Mouse (Mus musculus): ENCODE data around the gene OR5BS1P. TPM values are rescaled to one million over a fixed set of nuclear protein-coding genes. Genes with fewer than 3 reads are reported as not detected.

The OR5BS1P gene
- polyA plus RNA-seq, 1 experiment from 2014 or later: not detected

DNA sequence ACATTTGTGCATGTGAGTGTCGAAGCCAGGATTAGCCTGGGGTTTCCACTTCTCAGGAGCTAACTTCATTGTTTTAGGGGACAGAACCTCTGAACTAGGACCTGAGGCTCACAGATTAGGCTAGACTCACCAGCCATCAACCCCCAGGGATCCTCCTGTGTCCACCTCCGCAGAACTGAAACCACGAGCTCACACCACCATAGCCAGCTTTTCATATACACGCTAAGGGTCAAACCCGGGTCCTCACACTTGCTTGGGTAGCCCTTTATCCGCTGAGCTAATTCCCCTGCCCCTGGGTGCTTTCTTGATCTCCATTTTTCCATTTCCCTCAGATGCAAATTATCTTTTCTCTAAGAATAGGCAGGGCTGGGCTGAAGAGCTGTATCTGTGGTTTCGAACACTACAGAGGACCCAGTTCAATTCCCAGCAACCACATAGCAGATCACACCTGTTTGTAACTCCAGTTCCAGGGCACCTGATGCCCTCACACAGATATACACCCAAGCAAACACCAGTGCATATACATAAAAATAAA, 9.9 kb downstream of the OR5BS1P start:
- H3K4me2 ChIP-seq (replicated peaks): no peak overlapping the region

GRCm38 (mm10) chr15:98482701-98483100, 13.0 kb downstream of the OR5BS1P start, which contains the start of gene Lalba:
Gene Lalba (minus strand): TSS chr15:98482721.
- H3K27ac ChIP-seq (replicated peaks): no peak within 1 kb of the TSS
- H3K4me2 ChIP-seq (replicated peaks): no peak within 1 kb of the TSS
- ATAC-seq (ENCODE audit: low FRiP score, low read depth): no peak
- no peaks in the 10 kb centered on the region for H3K9me3 ChIP-seq
- no peaks in the 10 kb centered on the region for H3K4me1 ChIP-seq
- no peaks in the 10 kb centered on the region for H3K27me3 ChIP-seq
- no peak within 1 kb of the TSS for H3K9ac ChIP-seq (replicated peaks)
- no peaks in the 10 kb centered on the region for H3K36me3 ChIP-seq
- no peak within 1 kb of the TSS for H3K4me3 ChIP-seq
- 60% methylated on average over 3 of the region's 3 CpGs for WGBS

More for the DNA sequence above, 9.9 kb downstream of the OR5BS1P start:
- Histone ChIP-seq H3K4me3 (no peak overlapping the region), H3K9ac (replicated peaks) (no peak overlapping the region), H3K36me3 (no peaks in the 10 kb centered on the region), H3K27ac (replicated peaks) (no peak overlapping the region), H3K4me1 (no peaks in the 10 kb centered on the region), H3K9me3 (no peaks in the 10 kb centered on the region), H3K27me3 (no peaks in the 10 kb centered on the region)
- ATAC-seq (ENCODE audit: low FRiP score, low read depth): no peak
- 67% methylated on average over 7 of the region's 7 CpGs for WGBS

DNA sequence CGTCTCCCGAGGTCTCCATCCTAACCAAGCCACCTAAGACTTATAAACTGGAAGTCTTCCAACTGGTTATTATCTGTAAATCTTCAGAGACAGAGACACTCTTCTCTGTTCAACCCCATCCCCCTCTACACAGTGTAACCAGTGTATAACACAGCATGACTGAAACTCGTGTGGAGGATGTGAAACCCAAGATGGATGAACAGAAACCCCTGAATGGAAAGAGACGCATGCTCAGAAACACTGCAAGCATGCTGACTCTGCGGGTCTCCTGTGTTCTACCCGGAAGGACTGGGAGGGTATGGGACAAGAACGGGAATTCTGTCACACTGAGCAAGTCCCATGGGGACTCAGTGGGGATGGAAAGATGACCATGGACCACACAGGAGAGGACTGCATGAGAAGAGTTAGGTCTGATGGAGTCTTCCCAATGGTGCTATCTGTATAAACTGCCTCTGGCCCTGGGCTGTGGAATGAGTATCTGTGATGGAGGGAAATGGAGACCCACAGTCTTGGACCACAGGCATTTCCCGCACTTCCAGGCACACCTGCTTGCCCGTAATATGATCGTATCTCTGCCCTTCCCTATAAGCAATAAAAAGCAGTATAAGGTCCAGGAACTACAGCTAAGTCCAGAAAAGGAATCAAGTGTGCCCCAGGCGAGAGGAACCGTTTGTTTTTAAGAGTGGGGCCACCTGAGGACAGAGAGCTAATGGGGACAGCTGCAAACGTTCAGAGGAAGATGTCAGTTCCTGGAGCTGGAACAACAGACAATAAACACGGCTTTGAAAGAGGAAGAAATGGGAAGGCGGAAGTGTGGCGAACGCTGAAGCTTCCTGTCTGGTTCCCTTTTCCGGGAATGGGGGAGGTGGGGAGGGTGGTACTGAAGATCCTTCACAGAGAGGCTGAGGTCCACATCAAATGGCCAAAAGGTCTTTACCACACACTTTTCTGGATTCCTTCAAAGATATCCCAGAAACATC, 14.5 kb downstream of the OR5BS1P start:
- H3K36me3 ChIP-seq: no peaks in the 10 kb centered on the region
- no peaks in the 10 kb centered on the region for H3K4me1 ChIP-seq
- H3K27me3 ChIP-seq: no peaks in the 10 kb centered on the region
- no peaks in the 10 kb centered on the region for H3K9me3 ChIP-seq
- H3K4me2 ChIP-seq (replicated peaks): no peak overlapping the region
- no peak overlapping the region for H3K4me3 ChIP-seq
- H3K27ac ChIP-seq (replicated peaks): no peak overlapping the region
- no peak overlapping the region for H3K9ac ChIP-seq (replicated peaks)
- 80% methylated on average over 18 of the region's 18 CpGs for WGBS
- no peak for ATAC-seq (ENCODE audit: low FRiP score, low read depth)

- H3K36me3 ChIP-seq: no peaks in the 10 kb centered on the region
- H3K4me2 ChIP-seq (replicated peaks): no peak overlapping the region
- H3K9me3 ChIP-seq: no peaks in the 10 kb centered on the region
- 95% methylated on average over 8 of the region's 8 CpGs for whole genome bisulfite sequencing
- H3K9ac ChIP-seq (replicated peaks): no peak overlapping the region
- no peak for ATAC-seq (ENCODE audit: low FRiP score, low read depth)
- no peaks in the 10 kb centered on the region for H3K4me1 ChIP-seq
- no peak overlapping the region for H3K4me3 ChIP-seq
- no peaks in the 10 kb centered on the region for H3K27me3 ChIP-seq
- H3K27ac ChIP-seq (replicated peaks): no peak overlapping the region
These were observed 16.8 kb downstream of the OR5BS1P start for GRCm38 (mm10) chr15:98486433-98487021.

- ATAC-seq (ENCODE audit: low FRiP score, low read depth): no peak
These were observed 21.6 kb downstream of the OR5BS1P start for GRCm38 (mm10) chr15:98491332-98491731.

GRCm38 (mm10) chr15:98492102-98492501, 22.4 kb downstream of the OR5BS1P start, which contains the start of gene Olfr279:
Gene Olfr279 (plus strand): TSS chr15:98492402.
- ATAC-seq (ENCODE audit: low FRiP score, low read depth): no peak
- WGBS: 57% methylated on average over 4 of the region's 4 CpGs
- Histone ChIP-seq H3K27ac (replicated peaks) (no peak within 1 kb of the TSS), H3K4me2 (replicated peaks) (no peak within 1 kb of the TSS), H3K9ac (replicated peaks) (no peak within 1 kb of the TSS), H3K9me3 (no peaks in the 10 kb centered on the region), H3K4me1 (no peaks in the 10 kb centered on the region), H3K27me3 (no peaks in the 10 kb centered on the region), H3K36me3 (no peaks in the 10 kb centered on the region), H3K4me3 (no peak within 1 kb of the TSS)

More at GRCm38 (mm10) chr15:98491332-98491731, 21.6 kb downstream of the OR5BS1P start:
- Histone ChIP-seq H3K4me1 (no peaks in the 10 kb centered on the region), H3K36me3 (no peaks in the 10 kb centered on the region), H3K27ac (replicated peaks) (no peak overlapping the region), H3K27me3 (no peaks in the 10 kb centered on the region), H3K9ac (replicated peaks) (no peak overlapping the region), H3K9me3 (no peaks in the 10 kb centered on the region), H3K4me3 (no peak overlapping the region), H3K4me2 (replicated peaks) (no peak overlapping the region)
- WGBS: 81% methylated on average over 2 of the region's 2 CpGs

- Histone ChIP-seq H3K27ac (replicated peaks) (no peak overlapping the region), H3K4me2 (replicated peaks) (no peak overlapping the region), H3K9ac (replicated peaks) (no peak overlapping the region), H3K36me3 (no peaks in the 10 kb centered on the region), H3K27me3 (no peaks in the 10 kb centered on the region), H3K4me3 (no peak overlapping the region), H3K4me1 (no peaks in the 10 kb centered on the region), H3K9me3 (no peaks in the 10 kb centered on the region)
- WGBS: 89% methylated on average over 17 of the region's 17 CpGs
- no peak for ATAC-seq (ENCODE audit: low FRiP score, low read depth)
These were observed 27.9 kb downstream of the OR5BS1P start for GRCm38 (mm10) chr15:98497631-98498030.

- H3K4me3 ChIP-seq: no peak overlapping the region
- no peak overlapping the region for H3K27ac ChIP-seq (replicated peaks)
- no peaks in the 10 kb centered on the region for H3K36me3 ChIP-seq
- H3K9me3 ChIP-seq: no peaks in the 10 kb centered on the region
- 79% methylated on average over 3 of the region's 3 CpGs for WGBS
- no peaks in the 10 kb centered on the region for H3K27me3 ChIP-seq
- no peak for ATAC-seq (ENCODE audit: low FRiP score, low read depth)
- H3K4me1 ChIP-seq: no peaks in the 10 kb centered on the region
- no peak overlapping the region for H3K4me2 ChIP-seq (replicated peaks)
- no peak overlapping the region for H3K9ac ChIP-seq (replicated peaks)
These were observed 33.6 kb downstream of the OR5BS1P start for GRCm38 (mm10) chr15:98503317-98503716.

DNA sequence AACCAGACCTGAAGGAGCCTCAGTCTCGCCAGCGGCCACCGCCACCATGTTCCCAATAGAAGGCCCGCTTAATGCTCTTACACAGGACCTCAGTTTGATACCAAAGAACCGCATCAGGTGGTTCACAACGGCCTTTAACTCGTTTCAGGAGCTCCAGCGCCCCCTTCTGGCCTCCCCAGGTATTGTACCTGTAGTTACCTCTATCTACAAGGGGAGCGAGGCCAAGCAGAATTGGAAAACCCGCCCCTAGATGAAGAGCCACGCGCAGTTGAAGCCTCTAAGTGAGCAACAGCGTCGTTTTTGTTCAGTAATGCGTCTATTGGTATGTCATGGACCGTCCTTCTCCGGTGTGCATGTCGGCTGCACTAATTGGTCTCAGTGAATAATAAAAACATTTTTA, 34.8 kb downstream of the OR5BS1P start:
- Histone ChIP-seq H3K4me2 (replicated peaks) (no peak overlapping the region), H3K9ac (replicated peaks) (no peak overlapping the region), H3K9me3 (no peaks in the 10 kb centered on the region), H3K36me3 (no peaks in the 10 kb centered on the region), H3K4me3 (no peak overlapping the region), H3K27me3 (no peaks in the 10 kb centered on the region), H3K27ac (replicated peaks) (no peak overlapping the region), H3K4me1 (no peaks in the 10 kb centered on the region)
- no peak for ATAC-seq (ENCODE audit: low FRiP score, low read depth)
- 12% methylated on average over 18 of the region's 18 CpGs for WGBS

DNA sequence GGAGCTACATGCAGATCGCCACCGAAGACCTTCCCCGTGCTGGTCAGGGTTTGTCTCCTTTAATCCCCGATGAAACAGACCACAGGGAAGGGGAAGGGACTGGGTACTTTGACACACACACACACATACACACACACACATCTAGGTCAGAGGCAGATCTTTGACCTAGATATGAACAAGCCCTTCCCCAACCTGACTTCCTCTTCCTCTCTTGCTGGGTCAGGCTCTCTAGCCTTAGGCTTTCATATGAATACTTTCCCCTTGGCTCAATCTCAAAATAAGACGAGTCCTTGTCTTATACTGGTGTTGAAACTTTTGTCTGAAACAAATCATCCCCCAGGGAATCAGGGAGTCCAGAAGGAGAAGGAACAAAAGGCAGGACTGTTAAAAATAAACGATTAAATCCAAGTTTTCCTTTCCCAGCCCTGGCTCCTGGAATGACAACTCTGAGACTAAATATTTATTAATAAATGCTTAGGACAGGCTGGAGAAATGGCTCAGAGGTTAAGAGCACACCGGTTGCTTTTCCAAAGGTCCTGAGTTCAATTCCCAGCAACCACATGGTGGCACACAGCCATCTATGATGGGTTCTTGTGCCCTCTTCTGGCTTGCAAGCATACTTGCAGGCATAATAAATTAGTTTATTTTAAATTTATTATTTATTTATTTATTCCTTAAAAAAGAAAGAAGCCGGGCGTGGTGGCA, 36.7 kb downstream of the OR5BS1P start:
- no peak for ATAC-seq (ENCODE audit: low FRiP score, low read depth)
- Histone ChIP-seq H3K4me3 (no peak overlapping the region), H3K9me3 (no peaks in the 10 kb centered on the region), H3K36me3 (no peaks in the 10 kb centered on the region), H3K27ac (replicated peaks) (no peak overlapping the region), H3K9ac (replicated peaks) (no peak overlapping the region), H3K4me1 (peaks cover 6% of the 10 kb centered on the region), H3K27me3 (no peaks in the 10 kb centered on the region), H3K4me2 (replicated peaks) (no peak overlapping the region)
- 87% methylated on average over 9 of the region's 9 CpGs for WGBS

DNA sequence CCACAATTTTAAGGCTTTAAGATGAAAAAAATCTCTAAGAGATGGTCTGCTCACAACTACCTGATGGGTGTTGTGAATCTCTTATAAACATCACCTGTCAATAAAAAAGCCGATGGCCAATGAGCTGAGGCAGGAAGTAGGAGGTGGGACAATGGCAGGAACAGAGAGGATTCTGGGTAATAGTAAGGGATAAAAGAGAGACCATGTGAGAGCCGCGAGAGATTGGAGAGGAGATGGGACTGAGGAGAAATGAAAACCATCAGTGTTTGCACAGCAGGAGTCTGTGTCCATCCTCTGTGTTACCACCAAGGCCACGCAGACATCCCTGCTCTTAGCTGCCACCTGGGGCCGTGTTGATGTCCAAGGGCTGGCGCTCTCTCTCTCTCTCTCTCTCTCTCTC, 37.6 kb downstream of the OR5BS1P start:
- no peak for ATAC-seq (ENCODE audit: low FRiP score, low read depth)
- peaks cover 6% of the 10 kb centered on the region for H3K4me1 ChIP-seq
- H3K4me3 ChIP-seq: no peak overlapping the region
- H3K36me3 ChIP-seq: no peaks in the 10 kb centered on the region
- H3K27me3 ChIP-seq: no peaks in the 10 kb centered on the region
- no peaks in the 10 kb centered on the region for H3K9me3 ChIP-seq
- H3K4me2 ChIP-seq (replicated peaks): no peak overlapping the region
- no peak overlapping the region for H3K9ac ChIP-seq (replicated peaks)
- no peak overlapping the region for H3K27ac ChIP-seq (replicated peaks)
- 85% methylated on average over 6 of the region's 6 CpGs for WGBS

Data from midbrain, embryonic 12.5 days (tissue).